Mouse (Mus musculus): Measurements from ENCODE around the gene Gm21981.

- TF ChIP-seq POLR2A (IDR thresholded peaks at IDR 0.05; ENCODE audit: extremely low read depth, insufficient read depth, low read length), result no peak
- TF ChIP-seq CTCF (IDR thresholded peaks at IDR 0.05; ENCODE audit: extremely low read depth, insufficient read depth, low read length), result no peak
Measured at GRCm38 (mm10) chr17:47726566-47726965, 32.3 kb upstream of the Gm21981 start, which contains the start of gene Pgc.

Measured in cortical plate, adult 2 months (tissue).